Mouse (Mus musculus) forebrain, embryonic 14.5 days (tissue): ENCODE measurements at regions not wholly inside any gene's neighbourhood (a gene's known extent, or its start where the extent isn't known, plus 50 kb on each side); places are given as distances from the start of the nearest gene placed in this dataset.

Source experiments
- ATAC-seq: fragments of 200-750 bp; cut with Nextera tagmentation; 2 replicates; pipeline ENCODE4 v1.8.0; 2017; ENCODE audit warnings: mild to moderate bottlenecking, moderate library complexity
- DNase-seq: peaks from one replicate; pipeline ENCODE4 v3.0.0-alpha.2; 2015; ENCODE audit warnings: low spot score
- H3K27ac ChIP-seq: fragments of 300-500 bp; sonication (generic); 2 replicates; pipeline ENCODE4 v1.5.1; 2014; ENCODE audit warnings: low read depth, mild to moderate bottlenecking, control low read depth, low read length, moderate library complexity
- H3K27me3 ChIP-seq: fragments of 300-500 bp; sonication (generic); replicated peaks from 2 replicates; pipeline ENCODE4 v1.6.1; 2014; ENCODE audit warnings: low read length, control low read depth, mixed read lengths; ENCODE audit not compliant: control insufficient read depth, insufficient read depth
- H3K36me3 ChIP-seq: fragments of 300-500 bp; sonication (generic); 2 replicates; pipeline ENCODE4 v1.6.1; 2014; ENCODE audit warnings: low read length, control low read depth; ENCODE audit not compliant: control insufficient read depth, insufficient read depth
- H3K4me1 ChIP-seq: fragments of 300-500 bp; sonication (generic); 2 replicates; pipeline ENCODE4 v1.6.1; 2014; ENCODE audit warnings: antibody characterized with exemption, low read length, control low read depth; ENCODE audit not compliant: control insufficient read depth, insufficient read depth
- H3K4me2 ChIP-seq: fragments of 300-500 bp; sonication (generic); 2 replicates; pipeline ENCODE4 v1.6.1; 2014; ENCODE audit warnings: mild to moderate bottlenecking, control low read depth, low read length
- H3K4me3 ChIP-seq: fragments of 300-500 bp; sonication (generic); 2 replicates; pipeline ENCODE4 v1.5.1; 2014; ENCODE audit warnings: low read depth, low read length, control low read depth
- H3K9ac ChIP-seq: fragments of 300-500 bp; sonication (generic); 2 replicates; pipeline ENCODE4 v1.6.1; 2014; ENCODE audit warnings: mild to moderate bottlenecking, low read length, control low read depth, moderate library complexity
- H3K9me3 ChIP-seq: fragments of 300-500 bp; sonication (generic); replicated peaks from 2 replicates; pipeline ENCODE4 v1.6.1; 2016; ENCODE audit warnings: low read length, control low read depth, mixed read lengths; ENCODE audit not compliant: control insufficient read depth
- WGBS: fragments of 180-500 bp; shearing (Covaris S2); extraction: QIAGEN DNeasy Blood & Tissue Kit; methylation state at CpG from one replicate; pipeline ENCODE4 v1.1.7; 2014; 5-methylcytosine and 5-hydroxymethylcytosine counted together

DNA sequence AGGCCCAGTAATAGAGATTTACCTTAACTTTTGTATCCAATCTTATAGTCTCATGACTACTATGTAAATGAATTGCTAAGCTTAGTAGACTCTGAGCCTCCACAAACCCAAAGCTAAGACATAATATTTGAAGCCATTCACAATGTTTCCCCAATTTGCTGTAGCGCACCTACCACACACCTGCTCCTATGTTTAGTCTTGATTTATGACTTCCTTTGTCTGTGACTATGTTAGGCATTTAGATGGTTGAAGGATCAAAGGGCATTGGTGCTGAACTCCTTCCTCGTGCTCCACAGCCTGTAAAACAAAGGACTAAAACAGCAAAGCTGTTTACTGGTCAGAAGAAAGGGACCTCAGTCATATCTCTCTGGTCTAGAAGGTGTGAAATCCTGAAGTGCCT, 210.0 kb downstream of the Parm1 start:
- WGBS = 62% methylated on average over 2 of the region's 2 CpGs
- no peak overlapping the region for H3K4me2 ChIP-seq
- no peaks in the 10 kb centered on the region for H3K9me3 ChIP-seq
- no peaks in the 10 kb centered on the region for H3K4me1 ChIP-seq
- no peaks in the 10 kb centered on the region for H3K27me3 ChIP-seq
- H3K4me3 ChIP-seq = no peak overlapping the region
- no peak for DNase-seq
- no peak for ATAC-seq
- no peaks in the 10 kb centered on the region for H3K36me3 ChIP-seq
- no peak overlapping the region for H3K27ac ChIP-seq
- no peak overlapping the region for H3K9ac ChIP-seq

DNA sequence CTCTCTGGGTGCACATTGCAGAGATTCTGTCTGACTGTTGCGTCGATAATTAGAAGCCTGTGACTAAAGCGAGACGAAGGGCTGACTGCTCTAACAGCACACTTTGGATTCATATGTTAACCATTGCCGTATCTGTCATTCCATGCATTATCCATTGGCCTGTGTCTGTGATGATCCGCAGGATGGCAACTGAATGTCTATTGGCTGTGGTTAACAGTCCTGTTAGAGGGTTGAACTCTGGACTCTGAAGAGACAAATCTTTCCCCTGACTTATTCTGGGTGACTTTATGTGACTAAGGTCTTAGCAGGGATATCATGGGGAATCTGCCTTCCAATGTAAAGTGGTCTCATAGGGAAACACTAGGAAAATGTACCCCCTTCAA, 208.7 kb downstream of the Parm1 start:
- no peak for ATAC-seq
- H3K27ac ChIP-seq = no peak overlapping the region
- H3K9ac ChIP-seq = no peak overlapping the region
- H3K4me3 ChIP-seq = no peak overlapping the region
- H3K4me2 ChIP-seq = no peak overlapping the region
- no peaks in the 10 kb centered on the region for H3K27me3 ChIP-seq
- 77% methylated on average over 6 of the region's 6 CpGs for WGBS
- H3K36me3 ChIP-seq = no peaks in the 10 kb centered on the region
- no peaks in the 10 kb centered on the region for H3K9me3 ChIP-seq
- no peaks in the 10 kb centered on the region for H3K4me1 ChIP-seq
- no peak for DNase-seq

DNA sequence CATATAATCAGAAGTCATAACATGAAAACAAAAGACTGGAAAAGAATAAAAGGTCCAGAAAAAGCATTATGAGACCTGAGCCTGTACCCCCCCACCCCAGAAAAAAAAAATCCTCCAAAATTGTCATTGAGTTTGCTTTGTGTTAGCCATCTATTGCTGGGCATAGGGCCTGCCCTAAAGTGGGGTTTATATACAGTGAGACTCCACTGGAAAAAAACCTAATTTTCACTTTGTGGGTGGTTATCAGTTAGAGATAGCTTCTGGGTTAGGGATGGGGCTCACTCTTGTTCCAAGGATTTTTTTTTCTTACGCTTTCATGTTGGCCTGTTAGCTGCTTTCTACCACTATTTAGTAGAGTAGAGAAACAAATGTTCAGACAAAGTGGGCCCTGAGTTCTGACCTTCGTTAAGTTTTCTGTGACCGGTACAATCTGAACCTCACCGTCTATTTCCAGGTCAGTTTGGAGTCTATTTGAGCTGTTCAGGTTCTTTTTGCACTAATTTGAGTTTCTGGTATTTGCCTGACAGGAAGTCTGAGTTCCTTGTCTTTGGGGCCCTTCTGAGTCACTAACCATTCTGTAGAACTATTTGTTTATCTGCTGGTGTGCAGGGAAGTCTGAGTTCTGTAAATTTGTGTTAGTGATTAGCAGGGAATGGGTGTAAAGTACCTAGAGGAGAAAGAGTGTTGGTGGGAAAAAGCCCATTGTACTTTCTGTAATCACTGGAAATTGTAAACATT, 208.1 kb downstream of the Parm1 start:
- DNase-seq (no peak), ATAC-seq (no peak)
- H3K4me1 ChIP-seq = no peaks in the 10 kb centered on the region
- no peaks in the 10 kb centered on the region for H3K9me3 ChIP-seq
- no peak overlapping the region for H3K4me3 ChIP-seq
- no peak overlapping the region for H3K27ac ChIP-seq
- H3K4me2 ChIP-seq = no peak overlapping the region
- 84% methylated on average over 4 of the region's 4 CpGs for WGBS
- no peak overlapping the region for H3K9ac ChIP-seq
- H3K27me3 ChIP-seq = no peaks in the 10 kb centered on the region
- H3K36me3 ChIP-seq = no peaks in the 10 kb centered on the region

DNA sequence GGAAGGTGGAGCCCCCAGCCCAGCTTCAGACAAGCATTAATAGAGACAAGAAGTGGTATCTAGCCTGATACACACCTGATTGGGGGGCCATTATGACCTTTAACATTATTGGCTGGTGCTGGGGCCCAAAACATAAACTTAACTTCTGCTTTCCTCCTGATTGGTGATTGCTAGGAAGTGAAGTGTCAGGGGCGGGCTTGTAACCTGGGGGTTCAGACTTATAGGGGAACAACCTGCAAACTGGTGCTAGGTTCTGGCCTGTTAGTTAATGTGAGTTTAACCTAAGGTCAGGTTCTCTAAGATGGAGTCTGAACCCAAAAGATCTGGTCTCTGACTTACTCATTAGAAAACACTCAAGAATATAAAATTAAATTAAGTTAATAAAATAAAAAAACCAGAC, 207.5 kb downstream of the Parm1 start:
- no peak for DNase-seq
- H3K36me3 ChIP-seq = no peaks in the 10 kb centered on the region
- no peaks in the 10 kb centered on the region for H3K4me1 ChIP-seq
- H3K4me2 ChIP-seq = no peak overlapping the region
- no peak overlapping the region for H3K9ac ChIP-seq
- H3K27me3 ChIP-seq = no peaks in the 10 kb centered on the region
- no peak overlapping the region for H3K4me3 ChIP-seq
- H3K27ac ChIP-seq = no peak overlapping the region
- 82% methylated on average over 1 of the region's 1 CpGs for WGBS
- H3K9me3 ChIP-seq = no peaks in the 10 kb centered on the region
- no peak for ATAC-seq

DNA sequence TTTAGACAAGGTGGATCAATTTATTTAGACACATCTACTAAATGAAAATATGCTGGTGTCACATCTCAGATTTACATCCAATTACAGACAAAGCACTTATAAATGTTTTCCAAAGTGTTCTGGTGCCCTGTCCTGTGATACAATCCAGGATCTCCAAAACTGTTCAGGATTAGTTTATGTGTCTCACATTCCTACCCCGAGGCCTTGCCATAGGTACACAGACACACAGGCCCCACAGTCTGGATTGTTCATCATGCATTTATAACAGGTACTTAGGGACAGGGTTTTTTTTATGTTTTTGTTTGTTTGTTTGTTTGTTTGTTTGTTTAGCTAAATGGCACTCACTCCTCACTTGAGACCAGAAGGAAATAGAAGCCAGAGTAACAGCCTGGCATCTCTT, 206.0 kb downstream of the Parm1 start:
- Histone ChIP-seq H3K4me3 (no peak overlapping the region), H3K36me3 (no peaks in the 10 kb centered on the region), H3K4me2 (no peak overlapping the region), H3K9ac (no peak overlapping the region), H3K27ac (no peak overlapping the region), H3K9me3 (no peaks in the 10 kb centered on the region), H3K4me1 (no peaks in the 10 kb centered on the region), H3K27me3 (no peaks in the 10 kb centered on the region)
- 39% methylated on average over 1 of the region's 1 CpGs for WGBS
- ATAC-seq (no peak), DNase-seq (no peak)

DNA sequence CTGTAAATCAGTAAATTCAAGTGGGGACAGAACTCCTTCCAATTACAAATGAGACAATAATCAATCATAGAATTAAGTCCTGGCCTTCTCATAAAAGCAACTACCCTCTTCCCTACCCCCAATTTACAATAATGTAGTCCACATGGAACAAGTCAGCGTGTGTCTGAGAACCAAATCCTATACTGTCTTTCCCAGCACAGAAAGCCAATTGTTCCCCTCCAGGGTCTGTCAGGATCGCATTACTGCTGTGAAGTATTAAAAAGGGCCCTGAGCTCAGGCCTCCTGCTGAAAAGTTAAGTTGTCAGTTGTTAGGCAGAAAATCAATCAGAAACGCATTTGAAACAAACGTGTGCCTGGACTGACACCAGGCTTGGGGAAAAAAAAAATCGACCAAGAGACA, 205.6 kb downstream of the Parm1 start:
- WGBS = 4% methylated on average over 5 of the region's 5 CpGs

DNA sequence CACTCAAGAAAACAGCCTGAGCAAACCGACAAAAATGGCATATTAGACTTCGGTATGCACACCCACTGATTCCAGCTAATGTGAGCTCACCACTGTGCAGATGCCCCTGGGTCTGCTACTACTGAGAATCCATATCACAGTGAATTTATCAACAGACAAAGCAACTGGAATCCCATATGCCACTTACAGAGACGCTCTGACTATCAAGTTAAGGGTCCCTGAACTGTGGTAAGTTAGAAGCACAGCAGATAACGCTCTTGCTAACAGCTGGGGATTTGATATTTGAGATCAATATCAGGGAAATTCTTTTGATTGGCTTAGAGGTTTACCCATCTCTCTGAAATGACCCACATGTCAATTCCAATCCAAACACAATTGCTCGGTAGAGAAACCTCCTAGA, 205.0 kb downstream of the Parm1 start:
- no peak for DNase-seq
- no peaks in the 10 kb centered on the region for H3K36me3 ChIP-seq
- no peak overlapping the region for H3K4me3 ChIP-seq
- H3K27ac ChIP-seq = no peak overlapping the region
- H3K4me1 ChIP-seq = no peaks in the 10 kb centered on the region
- ATAC-seq = no peak
- no peaks in the 10 kb centered on the region for H3K9me3 ChIP-seq
- H3K27me3 ChIP-seq = no peaks in the 10 kb centered on the region
- H3K9ac ChIP-seq = no peak overlapping the region
- 70% methylated on average over 5 of the region's 5 CpGs for WGBS
- no peak overlapping the region for H3K4me2 ChIP-seq

More for the DNA sequence above, 205.6 kb downstream of the Parm1 start:
- no peak for ATAC-seq
- H3K36me3 ChIP-seq = no peaks in the 10 kb centered on the region
- H3K27me3 ChIP-seq = no peaks in the 10 kb centered on the region
- H3K9me3 ChIP-seq = no peaks in the 10 kb centered on the region
- H3K4me1 ChIP-seq = no peaks in the 10 kb centered on the region
- no peak overlapping the region for H3K4me2 ChIP-seq
- no peak overlapping the region for H3K27ac ChIP-seq
- no peak overlapping the region for H3K9ac ChIP-seq
- DNase-seq = peak; percentile 23
- H3K4me3 ChIP-seq = no peak overlapping the region

DNA sequence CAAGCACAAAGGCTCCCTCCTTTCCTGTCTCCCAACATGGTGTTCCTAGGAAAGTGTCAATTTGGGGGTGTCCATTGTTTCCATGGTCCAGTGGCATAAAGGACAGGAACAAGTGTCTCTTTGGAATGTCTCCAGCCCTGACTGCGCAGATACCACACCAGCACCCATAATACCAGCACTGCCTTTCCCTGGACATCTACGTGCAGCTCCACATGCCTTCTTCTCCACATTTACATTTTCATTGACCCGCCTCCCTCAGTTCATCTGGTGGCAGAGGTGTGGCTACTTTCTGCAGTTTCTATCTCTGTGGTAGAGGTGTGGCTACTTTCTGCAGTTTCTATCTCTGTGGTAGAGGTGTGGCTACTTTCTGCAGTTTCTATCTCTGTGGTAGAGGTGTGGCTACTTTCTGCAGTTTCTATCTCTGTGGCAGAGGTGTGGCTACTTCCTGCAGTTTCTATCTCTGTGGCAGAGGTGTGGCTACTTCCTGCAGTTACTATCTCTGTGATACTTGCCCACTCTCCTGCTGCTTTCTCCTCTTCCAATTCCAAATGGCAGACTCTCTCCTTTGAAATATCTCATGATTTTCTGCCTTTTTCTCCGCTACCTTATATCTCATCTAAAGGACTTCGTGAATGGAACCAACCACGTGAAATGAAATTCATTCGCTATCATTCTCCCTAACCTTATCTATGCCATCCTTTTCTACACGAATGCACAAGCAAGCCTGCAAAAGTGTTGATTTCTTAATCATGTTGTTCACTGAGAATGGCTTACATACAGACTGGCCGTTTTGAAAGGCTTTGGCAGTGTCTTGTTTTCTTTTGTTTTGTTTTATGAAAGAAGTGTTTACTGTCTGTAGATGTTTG, 204.0 kb downstream of the Parm1 start:
- no peak overlapping the region for H3K9ac ChIP-seq
- H3K4me2 ChIP-seq = no peak overlapping the region
- H3K27me3 ChIP-seq = no peaks in the 10 kb centered on the region
- H3K27ac ChIP-seq = no peak overlapping the region
- DNase-seq (no peak), ATAC-seq (no peak)
- no peak overlapping the region for H3K4me3 ChIP-seq
- no peaks in the 10 kb centered on the region for H3K9me3 ChIP-seq
- H3K36me3 ChIP-seq = no peaks in the 10 kb centered on the region
- H3K4me1 ChIP-seq = no peaks in the 10 kb centered on the region
- 87% methylated on average over 9 of the region's 9 CpGs for WGBS

DNA sequence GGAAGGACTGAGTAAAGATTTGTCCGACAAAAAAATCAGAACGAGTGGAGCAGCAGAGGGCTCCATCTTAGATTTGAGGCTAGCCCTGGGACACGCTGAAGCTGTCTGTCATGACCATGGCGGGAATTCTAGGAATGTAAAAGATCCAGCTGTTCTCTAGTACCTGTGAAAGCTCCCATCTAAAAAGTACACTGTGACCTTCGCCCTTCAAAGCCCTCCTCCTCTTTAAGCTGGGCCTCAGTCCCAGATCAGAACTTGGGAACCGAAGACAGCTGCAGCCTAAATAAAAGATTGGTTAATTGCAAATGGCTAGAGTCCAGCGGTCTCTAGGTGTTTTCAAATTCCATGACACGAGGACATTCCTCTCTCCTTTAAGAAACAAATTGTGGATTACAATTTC, 195.6 kb downstream of the Parm1 start:
- H3K4me1 ChIP-seq = peaks cover 2% of the 10 kb centered on the region; the same call in 1 of the 2 replicates
- no peak overlapping the region for H3K4me2 ChIP-seq
- H3K27me3 ChIP-seq = no peaks in the 10 kb centered on the region
- H3K36me3 ChIP-seq = no peaks in the 10 kb centered on the region
- no peaks in the 10 kb centered on the region for H3K9me3 ChIP-seq
- H3K4me3 ChIP-seq = no peak overlapping the region
- DNase-seq = no peak
- ATAC-seq = no peak
- no peak overlapping the region for H3K9ac ChIP-seq
- WGBS = 34% methylated on average over 8 of the region's 8 CpGs
- no peak overlapping the region for H3K27ac ChIP-seq
